Mouse (Mus musculus) CH12.LX (cell line): Measurements from ENCODE around the gene Zfhx3. TPM values are rescaled to one million over a fixed set of nuclear protein-coding genes. Genes with fewer than 3 reads are reported as not detected.

Experiments used
- DNase-seq: peaks from one replicate; pipeline ENCODE4 v3.0.0-alpha.2; 2013; ENCODE audit errors: extremely low read depth
- H3K27ac ChIP-seq: 2 replicates; pipeline ENCODE4 v1.5.1; 2012; ENCODE audit warnings: low read depth, mild to moderate bottlenecking, control low read depth, moderate library complexity; ENCODE audit not compliant: insufficient read depth
- H3K27me3 ChIP-seq: replicated peaks from 2 replicates; pipeline ENCODE3; 2012; ENCODE audit warnings: inconsistent platforms
- H3K36me3 ChIP-seq, 2 experiments: replicated peaks in 1 of 2; 2 replicates each; pipeline versions ENCODE3 to v1.6.1; 2012; ENCODE audit warnings: inconsistent platforms in 1 of 2, low read length in 1 of 2, mild to moderate bottlenecking in 1 of 2, mixed read lengths in 1 of 2, moderate library complexity in 1 of 2; ENCODE audit not compliant: control insufficient read depth in 1 of 2, insufficient read depth in 1 of 2
- H3K4me1 ChIP-seq, 2 experiments: 2 replicates each; pipeline ENCODE4 v1.6.1; 2012; ENCODE audit warnings: inconsistent platforms in 1 of 2, moderate library complexity in 1 of 2; ENCODE audit not compliant: insufficient read depth in 2 of 2, control insufficient read depth in 1 of 2
- H3K4me2 ChIP-seq: 2 replicates; pipeline ENCODE4 v1.6.1; 2012; ENCODE audit warnings: low read depth, mild to moderate bottlenecking, control low read depth; ENCODE audit not compliant: poor library complexity, insufficient read depth, severe bottlenecking
- H3K4me3 ChIP-seq, 3 experiments: fragments of 150-350 bp in 1 of 3; sonication (generic) in 1 of 3; replicated peaks in 1 of 3; 2 replicates each; pipeline versions ENCODE3 to v1.5.1; 2011 to 2012; ENCODE audit warnings: low read depth in 2 of 3, low read length in 2 of 3, mild to moderate bottlenecking in 2 of 3, moderate library complexity in 2 of 3, control low read depth in 1 of 3, improper control_type of control experiment in 1 of 3, inconsistent platforms in 1 of 3, mixed read lengths in 1 of 3; ENCODE audit not compliant: poor library complexity in 1 of 3
- H3K79me2 ChIP-seq: replicated peaks from 2 replicates; pipeline ENCODE4 v1.6.1; 2012; ENCODE audit warnings: mild to moderate bottlenecking, moderate library complexity; ENCODE audit not compliant: control insufficient read depth, poor library complexity, insufficient read depth, severe bottlenecking; ENCODE audit errors: extremely low read depth
- H3K9ac ChIP-seq: 2 replicates; pipeline ENCODE4 v1.6.1; 2012; ENCODE audit warnings: low read depth, mild to moderate bottlenecking, control low read depth, moderate library complexity; ENCODE audit not compliant: insufficient read depth
- H3K9me3 ChIP-seq: replicated peaks from 2 replicates; pipeline ENCODE3; 2012; ENCODE audit warnings: low read length, inconsistent platforms, mixed read lengths
- ELF1 ChIP-seq: IDR thresholded peaks from 2 replicates; pipeline ENCODE4 v1.6.1; 2014; ENCODE audit warnings: low read depth, mild to moderate bottlenecking, inconsistent platforms, low read length, improper control_type of control experiment
- EP300 ChIP-seq: IDR thresholded peaks from 2 replicates; pipeline ENCODE4 v1.6.1; 2011; ENCODE audit warnings: low read length, improper control_type of control experiment
- ETS1 ChIP-seq: conservative IDR thresholded peaks from 2 replicates; pipeline ENCODE4 v1.6.1; 2012; ENCODE audit warnings: low read depth, mild to moderate bottlenecking, inconsistent platforms, low read length, improper control_type of control experiment, moderate library complexity
- JUN ChIP-seq: IDR thresholded peaks from 2 replicates; pipeline ENCODE4 v1.6.1; 2011; ENCODE audit warnings: low read depth, mild to moderate bottlenecking, low read length, improper control_type of control experiment, moderate library complexity; ENCODE audit not compliant: insufficient read depth
- MAX ChIP-seq: IDR thresholded peaks from 2 replicates; pipeline ENCODE4 v1.6.1; 2011; ENCODE audit warnings: low read length, improper control_type of control experiment
- MAZ ChIP-seq: IDR thresholded peaks from 2 replicates; pipeline ENCODE4 v1.6.1; 2012; ENCODE audit warnings: low read depth, mild to moderate bottlenecking, inconsistent platforms, low read length, improper control_type of control experiment, moderate library complexity
- MEF2A ChIP-seq: IDR thresholded peaks from 2 replicates; pipeline ENCODE4 v1.6.1; 2014; ENCODE audit warnings: low read depth, mild to moderate bottlenecking, inconsistent platforms, low read length, improper control_type of control experiment, borderline replicate concordance
- POLR2A ChIP-seq: IDR thresholded peaks from 2 replicates; pipeline ENCODE4 v1.6.1; 2011; ENCODE audit warnings: low read depth, mild to moderate bottlenecking, improper control_type of control experiment, low read length
- POLR2AphosphoS2 ChIP-seq: IDR thresholded peaks from 2 replicates; pipeline ENCODE4 v1.6.1; 2011; ENCODE audit warnings: low read depth, low read length, improper control_type of control experiment
- SIN3A ChIP-seq: IDR thresholded peaks from 2 replicates; pipeline ENCODE4 v1.6.1; 2012; ENCODE audit warnings: low read length, improper control_type of control experiment, inconsistent platforms
- TCF12 ChIP-seq: IDR thresholded peaks from 2 replicates; pipeline ENCODE4 v1.6.1; 2014; ENCODE audit warnings: low read depth, mild to moderate bottlenecking, inconsistent platforms, low read length, improper control_type of control experiment
- UBTF ChIP-seq: IDR thresholded peaks from 2 replicates; pipeline ENCODE4 v1.6.1; 2012; ENCODE audit warnings: low read depth, mild to moderate bottlenecking, inconsistent platforms, low read length, improper control_type of control experiment, moderate library complexity
- USF1 ChIP-seq: IDR thresholded peaks from 2 replicates; pipeline ENCODE4 v1.6.1; 2014; ENCODE audit warnings: low read depth, mild to moderate bottlenecking, inconsistent platforms, low read length, improper control_type of control experiment
- ZC3H11A ChIP-seq: IDR thresholded peaks from 2 replicates; pipeline ENCODE4 v1.6.1; 2012; ENCODE audit warnings: low read depth, mild to moderate bottlenecking, inconsistent platforms, low read length, improper control_type of control experiment
- ZMIZ1 ChIP-seq: IDR thresholded peaks from 2 replicates; pipeline ENCODE4 v1.6.1; 2012; ENCODE audit warnings: low read depth, mild to moderate bottlenecking, inconsistent platforms, low read length, improper control_type of control experiment
- dilution Hi-C: fragments of 300-500 bp; cut with MboI; formaldehyde crosslinking; loops from 2 replicates; pipeline ENCODE4 v1.14.3; 2020; ENCODE audit warnings: low sequenced_read_pairs; ENCODE audit not compliant: extremely low pct_unique_long_range_greater_than_20kb, extremely low pct_ligation_motif_present
- in situ Hi-C: fragments of 300-500 bp; cut with MboI; formaldehyde crosslinking; loops from 3 replicates; pipeline ENCODE4 v1.14.3; 2019; ENCODE audit warnings: low sequenced_read_pairs, low pct_ligation_motif_present, low pct_unique_long_range_greater_than_20kb, mixed read lengths
- polyA plus RNA-seq: library from polyadenylated mRNA; unstranded; fragments of >175 nt; gene quantifications from 2 replicates; pipeline ENCODE4 v1.2.1, GENCODE M21; 2012; ENCODE audit warnings: low read depth; ENCODE audit not compliant: insufficient read length
- total RNA-seq, 2 experiments: library from RNA; depleted of rRNA; stranded (reverse); fragments of 300-350 nt in 1 of 2; fragments of >200 nt in 1 of 2; gene quantifications; 2 replicates each; pipeline ENCODE4 v1.2.3; 2012 to 2014

Gene Zfhx3
- total and polyA plus RNA-seq, 3 experiments: 0.05 to 0.76 (median 0.68) TPM

GRCm38 (mm10) chr8:108859001-108859400 is 916.6 kb downstream of the Zfhx3 start:
- TF ChIP-seq SIN3A (no peak), ETS1 (no peak)
- Histone ChIP-seq H3K9ac (no peak overlapping the region), H3K27me3 (no peaks in the 10 kb centered on the region), H3K36me3 (peaks cover 0 to 7% of the 10 kb centered on the region in 2 experiments), H3K27ac (no peak overlapping the region), H3K79me2 (no peaks in the 10 kb centered on the region), H3K9me3 (no peaks in the 10 kb centered on the region), H3K4me3 (no peak overlapping the region), H3K4me1 (peaks cover 5 to 13% of the 10 kb centered on the region in 2 experiments), H3K4me2 (no peak overlapping the region)
- dilution Hi-C loops (no loop called here), in situ Hi-C loops (no loop called here)
- no peak for DNase-seq

- in situ Hi-C loops: no loop called here
- H3K79me2 ChIP-seq: no peaks in the 10 kb centered on the region
- H3K9ac ChIP-seq: no peak overlapping the region
- H3K27me3 ChIP-seq: no peaks in the 10 kb centered on the region
- dilution Hi-C loops: no loop called here
- no peak overlapping the region for H3K4me3 ChIP-seq
- H3K36me3 ChIP-seq: peaks cover 0 to 7% of the 10 kb centered on the region in 2 experiments
- no peak for TF ChIP-seq JUN
- H3K27ac ChIP-seq: no peak overlapping the region
- no peaks in the 10 kb centered on the region for H3K9me3 ChIP-seq
- H3K4me1 ChIP-seq: peaks cover 0 to 9% of the 10 kb centered on the region in 2 experiments; a peak in 2 of 4 replicates
- DNase-seq: no peak
- H3K4me2 ChIP-seq: no peak overlapping the region
Measured at GRCm38 (mm10) chr8:108859983-108860382, 917.5 kb downstream of the Zfhx3 start.

GRCm38 (mm10) chr8:108863440-108863839 is 921.0 kb downstream of the Zfhx3 start:
- no peak for DNase-seq
- H3K9ac ChIP-seq: no peak overlapping the region
- H3K27me3 ChIP-seq: no peaks in the 10 kb centered on the region
- no peak for TF ChIP-seq USF1
- no peak for TF ChIP-seq POLR2AphosphoS2
- no peak overlapping the region for H3K4me3 ChIP-seq
- in situ Hi-C loops: no loop called here
- H3K9me3 ChIP-seq: no peaks in the 10 kb centered on the region
- no peak overlapping the region for H3K4me2 ChIP-seq
- H3K27ac ChIP-seq: no peak overlapping the region
- dilution Hi-C loops: no loop called here
- peaks cover 0 to 12% of the 10 kb centered on the region in 2 experiments; a peak in 2 of 4 replicates for H3K4me1 ChIP-seq
- H3K36me3 ChIP-seq: peaks cover 0 to 3% of the 10 kb centered on the region in 2 experiments
- H3K79me2 ChIP-seq: no peaks in the 10 kb centered on the region

- Histone ChIP-seq H3K36me3 (no peaks in the 10 kb centered on the region), H3K27ac (no peak overlapping the region), H3K9me3 (no peaks in the 10 kb centered on the region), H3K79me2 (no peaks in the 10 kb centered on the region), H3K4me2 (no peak overlapping the region), H3K9ac (no peak overlapping the region), H3K4me1 (peaks cover 0 to 12% of the 10 kb centered on the region in 2 experiments; a peak in 2 of 4 replicates), H3K4me3 (no peak overlapping the region), H3K27me3 (no peaks in the 10 kb centered on the region)
- dilution Hi-C loops: no loop called here
- in situ Hi-C loops: no loop called here
- DNase-seq: no peak
- TF ChIP-seq ZC3H11A (no peak), MEF2A (no peak), MAZ (no peak), UBTF (no peak), MAX (no peak), EP300 (no peak), ELF1 (no peak), TCF12 (no peak), ZMIZ1 (no peak), POLR2A (no peak)
Measured at GRCm38 (mm10) chr8:108866430-108866829, 924.0 kb downstream of the Zfhx3 start.
